Mouse (Mus musculus) cerebellum, postnatal 36 days (tissue): ENCODE results near the gene Tmem74b.

Source experiments
- DNase-seq, 2 experiments: peaks; one replicate each; pipeline ENCODE4 v3.0.0; 2021 to 2022; ENCODE audit warnings: mixed read lengths in 2 of 2

The Tmem74b gene

DNA sequence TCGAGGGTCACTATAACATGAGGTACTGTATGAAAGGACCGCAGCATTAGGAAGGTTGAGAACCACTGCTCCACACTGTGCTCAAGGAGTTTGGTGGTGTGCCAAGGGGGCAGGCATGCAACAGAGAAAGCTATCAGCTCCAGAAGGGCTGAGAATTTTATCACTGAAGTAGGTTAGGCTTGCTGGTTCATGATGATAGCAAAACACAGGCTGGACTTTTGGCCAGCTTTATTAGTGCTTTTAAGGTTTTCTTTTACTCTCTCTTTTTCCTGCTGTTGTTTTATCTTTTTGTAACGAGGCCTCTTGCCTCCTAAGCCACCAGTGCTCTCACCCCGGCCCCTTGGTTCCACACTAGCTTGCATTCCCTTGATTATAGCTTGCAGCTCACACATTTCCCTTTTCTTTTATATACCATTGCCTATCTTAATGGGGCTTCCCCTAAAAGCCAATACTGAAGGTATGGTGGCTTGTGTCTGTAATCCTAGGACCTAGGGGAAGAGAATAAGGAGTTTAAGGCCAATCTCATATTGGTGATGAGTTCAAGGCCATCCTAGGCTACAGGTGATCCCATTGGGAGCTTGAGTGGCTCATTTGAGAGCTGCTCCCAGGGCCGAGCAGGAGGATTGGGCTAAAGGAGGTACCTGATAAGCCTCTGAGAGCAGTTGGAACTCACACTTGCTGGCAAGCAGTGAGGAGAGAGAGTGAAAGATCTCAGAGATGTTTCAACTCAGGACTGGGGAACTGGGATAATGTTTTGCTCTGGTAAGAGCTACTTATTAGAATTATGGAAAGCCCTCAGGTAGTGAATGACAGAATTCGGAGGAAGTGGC, 41.3 kb downstream of the Tmem74b start:
- DNase-seq: no peak

DNA sequence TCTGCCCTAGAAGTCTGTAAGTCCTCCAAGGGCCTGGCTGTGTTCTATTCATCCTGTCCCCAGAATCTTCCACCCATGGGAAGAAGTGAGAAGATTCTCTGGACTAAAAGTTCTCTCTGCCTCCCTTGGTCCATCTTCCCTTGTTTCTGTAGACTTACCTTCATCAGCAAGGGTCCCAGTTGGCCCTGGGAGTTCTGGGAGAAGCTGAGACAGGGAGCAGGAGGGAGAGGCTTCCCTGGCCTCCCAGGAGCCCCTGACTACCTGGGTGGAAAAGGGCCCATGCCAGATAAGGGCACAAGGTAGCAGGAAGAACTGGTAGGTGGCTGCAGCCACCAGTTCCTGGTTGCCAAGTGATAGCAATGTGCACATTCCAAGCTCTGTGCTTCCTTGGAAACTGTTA, 42.0 kb downstream of the Tmem74b start, which contains the start of gene Psmf1:
TSS of gene Psmf1 (minus strand) at position 342 of the 400 bp plus-strand sequence.
- no peak for DNase-seq

- peak; percentile 59 to 65 for DNase-seq
Observed at GRCm38 (mm10) chr2:151747847-151748705, 46.3 kb downstream of the Tmem74b start.

GRCm38 (mm10) chr2:151751330-151751729, 49.5 kb downstream of the Tmem74b start:
- no peak for DNase-seq

DNA sequence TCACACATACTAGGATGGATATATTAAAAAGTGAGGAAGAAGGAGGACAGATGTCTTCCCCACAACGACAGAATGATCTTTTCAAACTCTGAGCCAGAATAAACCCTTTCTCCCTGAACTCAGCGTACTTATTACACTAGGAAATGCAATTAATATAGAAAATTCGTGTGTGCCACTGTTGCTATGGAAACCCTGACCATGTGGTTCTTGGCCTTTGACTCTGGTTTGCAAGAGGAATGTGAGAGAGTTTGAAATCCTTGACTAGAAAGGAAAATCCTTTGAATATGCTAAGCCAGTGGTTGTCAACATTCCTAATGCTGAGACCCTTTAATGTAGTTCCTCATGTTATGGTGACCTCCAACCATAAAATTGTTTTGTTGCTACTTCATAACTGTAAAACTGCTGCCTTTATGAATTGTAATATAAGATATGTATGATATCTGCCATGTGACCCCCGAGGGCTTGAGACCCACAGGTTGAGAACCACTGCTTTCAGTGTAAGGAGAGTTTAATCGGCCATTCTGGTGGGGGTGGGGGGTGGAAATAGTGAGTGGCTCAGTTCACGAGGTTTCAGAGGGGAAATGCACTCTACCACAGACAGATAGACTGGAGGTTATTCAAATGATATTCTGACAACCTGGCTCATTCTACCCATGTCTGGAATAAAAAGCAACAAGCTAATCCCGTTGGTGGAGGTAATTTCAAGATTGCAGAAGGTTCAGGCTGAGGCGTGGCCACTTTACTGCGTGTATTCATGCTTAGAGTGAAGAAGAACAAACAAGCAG, 54.7 kb downstream of the Tmem74b start:
- no peak for DNase-seq

DNA sequence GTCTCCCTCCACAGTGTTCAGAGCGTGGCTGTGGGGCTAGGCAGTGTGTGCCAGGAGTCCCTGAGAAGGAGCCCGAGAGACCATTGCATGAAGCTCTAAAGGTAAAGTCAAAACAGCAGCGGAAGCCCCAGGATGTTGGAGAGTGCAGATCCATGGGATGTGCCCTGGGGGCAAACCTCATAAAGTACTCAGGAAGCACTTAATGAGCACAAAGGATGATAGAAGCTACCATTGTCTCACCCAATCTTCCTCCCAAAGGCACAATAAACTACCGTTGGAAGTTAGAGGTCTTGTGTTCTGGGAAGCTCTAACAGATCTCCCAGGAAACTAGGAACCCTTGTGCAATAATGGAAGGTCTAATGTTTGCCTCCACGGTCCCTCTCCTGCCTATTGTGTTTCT, 55.6 kb downstream of the Tmem74b start:
- DNase-seq: no peak

DNA sequence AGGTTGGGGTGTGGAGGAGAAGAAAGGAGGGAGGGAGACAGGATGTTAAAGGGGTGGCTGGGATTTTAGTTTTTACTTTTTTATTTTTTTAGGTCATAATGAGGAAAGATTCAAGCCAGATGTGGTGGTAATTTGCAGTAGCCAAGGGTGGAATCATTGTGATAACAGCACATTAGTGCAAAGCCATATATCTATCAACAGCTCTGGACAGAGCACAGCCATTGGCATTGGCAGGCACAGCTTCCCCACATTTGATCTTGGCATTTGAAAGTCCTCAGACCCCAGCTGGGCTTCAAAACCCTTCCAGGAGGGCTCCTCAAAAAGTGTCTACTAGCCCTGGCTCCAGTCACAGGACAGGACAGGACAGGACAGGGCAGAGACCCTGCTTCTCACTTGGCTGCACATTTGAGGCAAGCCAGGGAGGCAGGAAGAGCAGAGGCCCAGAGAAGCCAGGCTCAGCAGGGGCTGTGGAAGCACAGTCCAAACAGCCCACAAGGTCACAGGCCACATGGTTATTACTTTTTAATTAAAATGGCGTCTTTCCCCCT, 57.1 kb downstream of the Tmem74b start:
- DNase-seq: no peak
